ENCODE assay signal across 19 mouse cellular contexts in the genomic region with DNA sequence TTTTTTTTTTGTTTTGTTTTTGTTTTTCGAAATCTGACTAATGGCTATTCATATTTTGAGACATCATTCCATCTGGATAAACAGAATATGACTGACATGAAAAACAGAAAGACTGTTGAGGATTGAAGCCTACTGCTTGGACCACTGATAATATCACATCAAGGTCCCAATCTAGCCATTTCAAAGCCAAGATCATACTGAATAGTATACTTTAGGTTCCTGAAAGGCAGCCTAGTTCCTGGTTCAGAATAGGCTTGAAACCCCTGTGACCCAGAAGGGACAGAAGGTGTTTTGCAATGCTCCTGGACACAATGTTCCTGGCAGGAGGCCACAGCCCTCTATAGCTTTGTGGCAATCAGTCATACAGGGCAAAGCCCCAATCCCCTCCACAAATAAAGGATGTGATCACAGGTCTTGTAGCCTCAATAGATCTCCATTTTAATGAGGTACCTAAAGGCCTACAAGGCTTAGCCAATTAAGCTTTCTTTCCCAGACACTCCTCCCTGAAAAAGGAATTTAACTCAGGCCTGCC. TPM values are rescaled to one million over a fixed set of nuclear protein-coding genes. Genes with fewer than 3 reads are reported as not detected.
A peak's percentile ranks its signal among the peaks of the same experiment; 100 is the strongest.
DNase-seq lines count a peak whose midpoint lies in the region; ATAC-seq and TF ChIP-seq lines count a peak whose summit lies in the region.
"Had no signal": no experiment of that assay in that cellular context is flagged by ENCODE, and none has a peak within 500 bp of the region (broad histone marks: within the 10 kb centered on the region; RNA-seq: fewer than 3 reads in every experiment).

No protein-coding gene starts in this region.

- H3K27me3 ChIP-seq in forebrain, embryonic 10.5 days (ENCODE audit: poor library complexity, severe bottlenecking) = no peaks in the 10 kb centered on the region
- no peaks in the 10 kb centered on the region for H3K27me3 ChIP-seq in forebrain, embryonic 16.5 days (replicated peaks; ENCODE audit: control insufficient read depth, insufficient read depth, low read length)
- H3K27me3 ChIP-seq in liver, postnatal 0 days (ENCODE audit: insufficient read depth, low read length) = no peaks in the 10 kb centered on the region
- no peaks in the 10 kb centered on the region for H3K27me3 ChIP-seq in liver, embryonic 12.5 days (replicated peaks)
- H3K27me3 ChIP-seq in intestine, embryonic 16.5 days (replicated peaks; ENCODE audit: control insufficient read depth, insufficient read depth, low read length) = no peaks in the 10 kb centered on the region
- H3K27me3 ChIP-seq: embryonic facial prominence, embryonic 15.5 days; heart, embryonic 15.5 days; liver, embryonic 13.5 days; neural tube, embryonic 15.5 days; stomach, embryonic 15.5 days had no signal

- H3K4me3 ChIP-seq in forebrain, embryonic 10.5 days = no peak overlapping the region
- no peak overlapping the region for H3K4me3 ChIP-seq in forebrain, embryonic 16.5 days (replicated peaks; ENCODE audit: low read length)
- no peak overlapping the region for H3K4me3 ChIP-seq in liver, postnatal 0 days (ENCODE audit: low read depth, low read length)
- H3K4me3 ChIP-seq in liver, embryonic 12.5 days = no peak overlapping the region
- no peak overlapping the region for H3K4me3 ChIP-seq in intestine, embryonic 16.5 days (ENCODE audit: low read length)
- H3K4me3 ChIP-seq: embryonic facial prominence, embryonic 15.5 days; heart, embryonic 15.5 days; liver, embryonic 13.5 days; neural tube, embryonic 15.5 days; stomach, embryonic 15.5 days had no signal

- no peak overlapping the region for H3K4me2 ChIP-seq in forebrain, embryonic 16.5 days (ENCODE audit: low read length)
- no peak overlapping the region for H3K4me2 ChIP-seq in liver, postnatal 0 days (ENCODE audit: low read depth, low read length)
- H3K4me2 ChIP-seq in liver, embryonic 12.5 days = no peak overlapping the region
- H3K4me2 ChIP-seq in intestine, embryonic 16.5 days (ENCODE audit: low read depth, low read length) = no peak overlapping the region
- H3K4me2 ChIP-seq: embryonic facial prominence, embryonic 15.5 days; heart, embryonic 15.5 days; liver, embryonic 13.5 days; neural tube, embryonic 15.5 days; stomach, embryonic 15.5 days had no signal

- no peak overlapping the region for H3K9ac ChIP-seq in forebrain, embryonic 16.5 days (replicated peaks; ENCODE audit: low read depth, low read length)
- H3K9ac ChIP-seq in liver, postnatal 0 days (replicated peaks) = no peak overlapping the region
- H3K9ac ChIP-seq in liver, embryonic 12.5 days = no peak overlapping the region
- H3K9ac ChIP-seq in intestine, embryonic 16.5 days (ENCODE audit: low read depth, low read length) = no peak overlapping the region
- H3K9ac ChIP-seq: embryonic facial prominence, embryonic 15.5 days; heart, embryonic 15.5 days; liver, embryonic 13.5 days; neural tube, embryonic 15.5 days; stomach, embryonic 15.5 days had no signal

- no peak for ATAC-seq in forebrain, embryonic 16.5 days
- ATAC-seq in liver, postnatal 0 days = peak; percentile 91
- no peak for ATAC-seq in liver, embryonic 12.5 days
- 0 out of 2 replicates have a peak, but pooled peaks have one; percentile 54 for ATAC-seq in common myeloid progenitor, adult 5-6 weeks (replicated peaks; ENCODE audit: low read depth, poor library complexity, severe bottlenecking)
- no peak for ATAC-seq in intestine, embryonic 16.5 days
- ATAC-seq: inflammation-experienced regulatory T-cells, adult 6 months had no signal

- H3K4me1 ChIP-seq in forebrain, embryonic 10.5 days = peaks cover 11% of the 10 kb centered on the region
- no peaks in the 10 kb centered on the region for H3K4me1 ChIP-seq in forebrain, embryonic 16.5 days (replicated peaks; ENCODE audit: control insufficient read depth, insufficient read depth, low read length)
- no peaks in the 10 kb centered on the region for H3K4me1 ChIP-seq in liver, postnatal 0 days (ENCODE audit: insufficient read depth)
- no peaks in the 10 kb centered on the region for H3K4me1 ChIP-seq in liver, embryonic 12.5 days
- no peaks in the 10 kb centered on the region for H3K4me1 ChIP-seq in intestine, embryonic 16.5 days (ENCODE audit: control insufficient read depth, insufficient read depth, low read length)
- H3K4me1 ChIP-seq: embryonic facial prominence, embryonic 15.5 days; heart, embryonic 15.5 days; liver, embryonic 13.5 days; neural tube, embryonic 15.5 days; stomach, embryonic 15.5 days had no signal

- WGBS in forebrain, embryonic 10.5 days = 67% methylated on average over 1 of the region's 1 CpGs
- 74% methylated on average over 1 of the region's 1 CpGs for whole genome bisulfite sequencing in forebrain, embryonic 16.5 days
- WGBS in liver, postnatal 0 days (ENCODE audit: insufficient replicate concordance) = 26% methylated on average over 1 of the region's 1 CpGs
- WGBS in liver, embryonic 12.5 days (ENCODE audit: insufficient replicate concordance) = 20% methylated on average over 1 of the region's 1 CpGs
- 44% methylated on average over 1 of the region's 1 CpGs for WGBS in intestine, embryonic 16.5 days

- DNase-seq in forebrain, embryonic 10.5 days (ENCODE audit: extremely low spot score, low spot score) = peak; percentile 45
- peak; percentile 66 for DNase-seq in liver, postnatal 0 days
- peak; percentile 70 for DNase-seq in lung, postnatal 25 days (ENCODE audit: low spot score)
- DNase-seq in spleen, adult 12 weeks (ENCODE audit: low spot score) = no peak
- DNase-seq: kidney, postnatal 14 days; liver, embryonic 13.5 days; right cerebral cortex, postnatal 25 days had no signal

- H3K9me3 ChIP-seq in forebrain, embryonic 10.5 days = peaks cover 9% of the 10 kb centered on the region; the same call in 1 of the 2 replicates
- no peaks in the 10 kb centered on the region for H3K9me3 ChIP-seq in forebrain, embryonic 16.5 days (ENCODE audit: control insufficient read depth, low read length)
- peaks cover 3% of the 10 kb centered on the region; the same call in 1 of the 2 replicates for H3K9me3 ChIP-seq in liver, postnatal 0 days (ENCODE audit: low read length)
- H3K9me3 ChIP-seq in liver, embryonic 12.5 days (replicated peaks) = peaks cover 6% of the 10 kb centered on the region; the same call in 1 of the 2 replicates
- H3K9me3 ChIP-seq in intestine, embryonic 16.5 days (ENCODE audit: control insufficient read depth, low read length) = no peaks in the 10 kb centered on the region
- H3K9me3 ChIP-seq: stomach, embryonic 15.5 days had no signal

- no peak for TF ChIP-seq CTCF in liver, postnatal 0 days (IDR thresholded peaks at IDR 0.05; ENCODE audit: low read depth)

- no peaks in the 10 kb centered on the region for H3K36me3 ChIP-seq in forebrain, embryonic 10.5 days (replicated peaks)
- no peaks in the 10 kb centered on the region for H3K36me3 ChIP-seq in forebrain, embryonic 16.5 days (ENCODE audit: control insufficient read depth, insufficient read depth)
- no peaks in the 10 kb centered on the region for H3K36me3 ChIP-seq in liver, postnatal 0 days (replicated peaks; ENCODE audit: insufficient read depth, low read length)
- H3K36me3 ChIP-seq in liver, embryonic 12.5 days = no peaks in the 10 kb centered on the region
- H3K36me3 ChIP-seq in intestine, embryonic 16.5 days (ENCODE audit: control insufficient read depth, insufficient read depth, low read length) = no peaks in the 10 kb centered on the region
- H3K36me3 ChIP-seq: embryonic facial prominence, embryonic 15.5 days; heart, embryonic 15.5 days; liver, embryonic 13.5 days; neural tube, embryonic 15.5 days; stomach, embryonic 15.5 days had no signal

- peak; percentile 80 for TF ChIP-seq EP300 in liver, postnatal 0 days (IDR thresholded peaks at IDR 0.05; ENCODE audit: low read depth)

- peak overlapping the region; percentile 74; the same call in 1 of the 2 replicates for H3K27ac ChIP-seq in forebrain, embryonic 10.5 days
- H3K27ac ChIP-seq in forebrain, embryonic 16.5 days (ENCODE audit: low read length) = no peak overlapping the region
- H3K27ac ChIP-seq in liver, postnatal 0 days (ENCODE audit: low read depth) = peak overlapping the region; percentile 18; the same call in 1 of the 2 replicates
- H3K27ac ChIP-seq in liver, embryonic 12.5 days = no peak overlapping the region
- H3K27ac ChIP-seq in intestine, embryonic 16.5 days (ENCODE audit: low read length) = no peak overlapping the region
- H3K27ac ChIP-seq: embryonic facial prominence, embryonic 15.5 days; heart, embryonic 15.5 days; liver, embryonic 13.5 days; neural tube, embryonic 15.5 days; stomach, embryonic 15.5 days had no signal

RNA-seq across cellular contexts. Expression of gene Chil3, which starts 3.2 kb away (rescaled TPM):
- polyA plus RNA-seq in forebrain, embryonic 10.5 days (2016; fragmentation: Nextera tagmentation; extraction: Ambion mirVana) = not detected in 2 replicates
- 0.27 TPM in 1 of 2 replicates, not detected in the other for polyA plus RNA-seq in forebrain, embryonic 16.5 days (2015; fragmentation: Nextera tagmentation; extraction: Ambion mirVana)
- polyA plus RNA-seq in liver, postnatal 0 days (2015; fragmentation: Nextera tagmentation; extraction: Ambion mirVana) = 103 and 110 TPM in 2 replicates
- polyA plus RNA-seq in liver, embryonic 12.5 days (2016; fragmentation: Nextera tagmentation; extraction: Ambion mirVana) = not detected in 2 replicates
- 28.7 and 30.6 TPM in 2 replicates for total RNA-seq in common myeloid progenitor, adult 5-6 weeks (2017)
- 0.35 and 0.55 TPM in 2 replicates for polyA plus RNA-seq in intestine, embryonic 16.5 days (2015; fragmentation: Nextera tagmentation; extraction: Ambion mirVana)
- total RNA-seq: gastrocnemius, adult 18-20 months; layer of hippocampus, postnatal 25 days had no signal
- polyA plus RNA-seq: embryonic facial prominence, embryonic 15.5 days; inflammation-experienced regulatory T-cells, adult 6 months; neural tube, embryonic 15.5 days had no signal

RNA-seq across cellular contexts. Expression of gene Chil4, which starts 48.7 kb away (rescaled TPM):
- polyA plus RNA-seq in forebrain, embryonic 10.5 days (2016; fragmentation: Nextera tagmentation; extraction: Ambion mirVana) = not detected in 2 replicates
- polyA plus RNA-seq in forebrain, embryonic 16.5 days (2015; fragmentation: Nextera tagmentation; extraction: Ambion mirVana) = not detected in 2 replicates
- polyA plus RNA-seq in liver, postnatal 0 days (2015; fragmentation: Nextera tagmentation; extraction: Ambion mirVana) = not detected in 2 replicates
- not detected in 2 replicates for polyA plus RNA-seq in liver, embryonic 12.5 days (2016; fragmentation: Nextera tagmentation; extraction: Ambion mirVana)
- not detected in 2 replicates for total RNA-seq in common myeloid progenitor, adult 5-6 weeks (2017)
- not detected in 2 replicates for polyA plus RNA-seq in intestine, embryonic 16.5 days (2015; fragmentation: Nextera tagmentation; extraction: Ambion mirVana)
- total RNA-seq: adrenal gland, adult 18-20 months; gastrocnemius, adult 18-20 months; layer of hippocampus, postnatal 25 days had no signal
- polyA plus RNA-seq: heart, embryonic 15.5 days; inflammation-experienced regulatory T-cells, adult 6 months; liver, embryonic 13.5 days; neural tube, embryonic 15.5 days; stomach, embryonic 15.5 days had no signal

RNA-seq across cellular contexts. Expression of gene Chia1, which starts 57.6 kb away (rescaled TPM):
- 0.77 and 0.90 TPM in 2 replicates for polyA plus RNA-seq in forebrain, embryonic 10.5 days (2016; fragmentation: Nextera tagmentation; extraction: Ambion mirVana)
- polyA plus RNA-seq in forebrain, embryonic 16.5 days (2015; fragmentation: Nextera tagmentation; extraction: Ambion mirVana) = 0.57 TPM in 2 replicates
- not detected in 2 replicates for polyA plus RNA-seq in liver, postnatal 0 days (2015; fragmentation: Nextera tagmentation; extraction: Ambion mirVana)
- polyA plus RNA-seq in liver, embryonic 12.5 days (2016; fragmentation: Nextera tagmentation; extraction: Ambion mirVana) = not detected in 2 replicates
- total RNA-seq in common myeloid progenitor, adult 5-6 weeks (2017) = not detected in 2 replicates
- polyA plus RNA-seq in intestine, embryonic 16.5 days (2015; fragmentation: Nextera tagmentation; extraction: Ambion mirVana) = not detected in 2 replicates
- total RNA-seq: adrenal gland, adult 18-20 months had no signal
- polyA plus RNA-seq: liver, embryonic 13.5 days had no signal

Comparison
In these comparisons a context has a peak if more than half of its experiments do, and no peak if none do; other contexts are left out.
1. H3K27ac ChIP-seq: peak in forebrain, embryonic 10.5 days (single experiment) and liver, postnatal 0 days (single experiment); none in forebrain, embryonic 16.5 days (single experiment), liver, embryonic 12.5 days (single experiment) and intestine, embryonic 16.5 days (single experiment).
2. ATAC-seq: peak in liver, postnatal 0 days (single experiment) and common myeloid progenitor, adult 5-6 weeks (single experiment); none in forebrain, embryonic 16.5 days (single experiment), liver, embryonic 12.5 days (single experiment) and intestine, embryonic 16.5 days (single experiment).
3. RNA of gene Chil3, which starts 3.2 kb away (polyA plus RNA-seq): 103 to 110 TPM in liver, postnatal 0 days; 0.35 to 0.55 TPM in intestine, embryonic 16.5 days, not detected in liver, embryonic 12.5 days, not detected in forebrain, embryonic 10.5 days and 0.27 TPM in forebrain, embryonic 16.5 days; every median in the first group is over 10 times any median in the second.